Mouse (Mus musculus) CH12.LX (cell line): ENCODE results near the gene Amy1.
"Not testable (repeated sequence)": the region's sequence is repeated elsewhere in the genome, so short reads cannot be mapped to it uniquely, and the experiment has no call there.

Experiments
- CTCF ChIP-seq, 2 experiments: IDR thresholded peaks in 1 of 2; conservative IDR thresholded peaks in 1 of 2; 2 replicates each; pipeline ENCODE4 v1.5.1; 2011 to 2012; ENCODE audit warnings: low read depth in 2 of 2, low read length in 2 of 2, improper control_type of control experiment in 1 of 2, inconsistent platforms in 1 of 2, mild to moderate bottlenecking in 1 of 2, moderate library complexity in 1 of 2
- E2F4 ChIP-seq: IDR thresholded peaks from 2 replicates; pipeline ENCODE4 v1.6.1; 2011; ENCODE audit warnings: low read depth, low read length, improper control_type of control experiment; ENCODE audit not compliant: insufficient replicate concordance
- MXI1 ChIP-seq: IDR thresholded peaks from 2 replicates; pipeline ENCODE4 v1.6.1; 2011; ENCODE audit warnings: mild to moderate bottlenecking, low read depth, low read length, improper control_type of control experiment
- POLR2A ChIP-seq: IDR thresholded peaks from 2 replicates; pipeline ENCODE4 v1.6.1; 2011; ENCODE audit warnings: low read depth, mild to moderate bottlenecking, improper control_type of control experiment, low read length

DNA sequence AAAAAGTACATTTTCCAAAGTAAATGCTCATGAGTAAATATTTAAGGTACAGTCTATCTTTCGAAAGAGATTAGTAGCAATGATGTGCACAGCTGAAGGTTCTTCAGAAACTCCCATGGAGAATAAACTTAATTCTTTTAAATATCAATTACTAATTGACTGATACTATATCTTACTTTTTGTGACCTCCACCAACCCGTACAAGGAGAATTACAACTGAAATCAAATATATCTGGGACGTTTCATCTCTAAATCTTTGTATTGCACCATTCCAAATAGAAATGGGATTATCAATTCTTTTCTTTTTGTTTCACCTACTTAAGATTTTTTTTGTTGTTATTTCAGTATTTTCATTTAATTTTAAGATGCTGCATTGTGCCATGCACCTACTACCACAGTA is 74.2 kb downstream of the Amy1 start, which contains the start of gene Amy2a1:
- TF ChIP-seq E2F4; CTCF (conservative IDR thresholded peaks at IDR 0.05 in 1 of 2, IDR thresholded peaks at IDR 0.05 in 1 of 2; ENCODE audit: low read depth in 2 of 2, low read length in 2 of 2); MXI1; POLR2A: not testable (repeated sequence)
